Mouse (Mus musculus) 3T3-L1 (cell line): ENCODE results near the gene Tnni1.

Source experiments
- DNase-seq: peaks from one replicate; pipeline ENCODE4 v3.0.0-alpha.2; 2015; ENCODE audit warnings: low read depth, low spot score

The Tnni1 gene

GRCm38 (mm10) chr1:135844481-135844880 is 65.2 kb downstream of the Tnni1 start:
- peak; percentile 95 for DNase-seq

DNA sequence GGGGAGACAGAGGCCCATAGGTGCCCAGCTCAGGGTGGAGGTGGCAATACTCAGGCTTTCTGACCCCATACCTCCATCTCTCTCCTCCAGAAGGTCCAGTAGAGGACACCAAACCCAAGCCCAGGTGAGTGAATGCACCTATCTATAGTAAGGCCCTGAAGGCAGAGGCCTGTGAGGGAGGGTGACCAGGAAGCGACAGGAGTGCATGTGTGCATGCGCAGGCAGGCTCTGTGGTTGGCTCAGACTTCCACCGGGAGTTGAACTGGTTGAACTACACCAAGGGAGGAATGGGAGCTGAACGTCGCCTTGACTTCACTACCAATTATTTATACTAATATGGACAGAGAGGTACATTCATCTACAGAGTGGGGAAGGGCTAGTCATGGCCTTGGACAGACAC is 67.4 kb downstream of the Tnni1 start:
- DNase-seq = no peak

- DNase-seq = peak; percentile 91
Measured at GRCm38 (mm10) chr1:135847139-135847562, 67.9 kb downstream of the Tnni1 start.

- no peak for DNase-seq
Measured at GRCm38 (mm10) chr1:135847611-135848351, 68.5 kb downstream of the Tnni1 start.

DNA sequence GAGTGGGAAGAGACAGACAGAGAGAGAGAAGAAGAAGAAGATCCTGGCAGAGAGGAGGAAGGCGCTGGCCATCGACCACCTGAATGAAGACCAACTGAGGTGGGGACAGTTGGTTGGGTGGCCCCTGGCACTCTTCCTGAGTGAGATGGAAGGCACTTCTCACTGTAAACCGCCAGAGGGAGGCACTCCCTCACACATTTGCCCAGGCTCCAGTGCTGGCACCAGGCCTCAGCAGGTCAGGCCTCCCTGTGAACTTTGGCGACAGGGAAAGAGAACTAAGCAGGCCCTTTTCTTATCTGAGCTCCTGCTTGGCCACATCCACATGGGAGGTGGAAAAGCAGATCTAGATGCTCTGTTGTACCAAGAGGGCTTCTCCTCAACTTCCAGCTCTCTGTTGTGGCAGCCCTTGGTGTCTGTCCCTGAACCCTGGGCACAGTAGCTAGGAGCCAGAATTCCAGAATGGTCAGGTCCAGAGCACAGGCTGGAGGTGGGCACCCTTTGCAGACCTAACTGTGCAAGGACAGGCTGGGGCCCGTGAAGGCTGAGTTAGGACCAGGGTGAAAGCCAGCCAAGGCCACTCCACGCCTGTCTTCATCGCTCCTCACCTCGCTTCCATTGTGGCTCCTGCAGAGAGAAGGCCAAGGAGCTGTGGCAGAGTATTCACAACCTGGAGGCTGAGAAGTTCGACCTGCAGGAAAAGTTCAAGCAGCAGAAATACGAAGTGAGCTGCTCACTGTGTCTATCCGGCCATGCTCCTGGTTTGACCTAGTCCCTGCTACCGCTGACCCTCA is 71.7 kb downstream of the Tnni1 start:
- peak; percentile 80 for DNase-seq

DNA sequence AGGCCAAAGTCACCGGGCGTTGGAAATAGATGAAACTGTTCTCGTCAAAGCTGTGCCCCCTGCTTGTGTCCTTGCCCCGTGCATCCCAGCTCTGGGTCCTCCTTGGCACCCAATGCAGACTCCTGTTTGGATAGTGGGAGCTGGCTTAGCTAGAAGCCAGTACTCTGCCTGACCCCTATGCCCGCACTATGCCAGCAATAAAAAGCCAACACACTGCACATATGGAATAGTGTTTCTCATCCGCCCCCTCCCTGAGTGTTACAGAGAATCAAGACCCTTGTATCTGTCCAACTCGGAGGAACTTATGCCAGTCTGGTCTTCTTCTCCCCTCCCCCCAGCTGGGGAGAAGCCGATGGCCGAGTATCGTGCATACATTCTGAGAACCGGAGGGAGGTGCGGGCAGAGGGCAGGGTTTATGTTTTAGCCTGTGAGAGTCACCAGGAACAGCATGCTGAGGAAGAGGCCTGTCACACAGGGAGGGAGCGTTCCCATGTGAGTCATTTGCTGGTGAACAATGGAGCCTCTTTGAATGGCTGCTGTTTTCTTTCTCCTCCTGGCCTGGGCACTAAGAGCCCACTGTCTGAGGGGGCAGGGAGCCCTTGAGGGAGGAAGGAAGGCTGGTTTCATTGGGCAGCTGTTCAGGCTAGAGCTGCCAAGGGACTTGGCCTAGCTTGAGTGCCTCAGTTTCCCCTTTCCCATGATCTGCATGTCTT is 73.0 kb downstream of the Tnni1 start:
- DNase-seq = peak; percentile 85

- DNase-seq = no peak
Measured at GRCm38 (mm10) chr1:135853200-135853599, 74.0 kb downstream of the Tnni1 start.

DNA sequence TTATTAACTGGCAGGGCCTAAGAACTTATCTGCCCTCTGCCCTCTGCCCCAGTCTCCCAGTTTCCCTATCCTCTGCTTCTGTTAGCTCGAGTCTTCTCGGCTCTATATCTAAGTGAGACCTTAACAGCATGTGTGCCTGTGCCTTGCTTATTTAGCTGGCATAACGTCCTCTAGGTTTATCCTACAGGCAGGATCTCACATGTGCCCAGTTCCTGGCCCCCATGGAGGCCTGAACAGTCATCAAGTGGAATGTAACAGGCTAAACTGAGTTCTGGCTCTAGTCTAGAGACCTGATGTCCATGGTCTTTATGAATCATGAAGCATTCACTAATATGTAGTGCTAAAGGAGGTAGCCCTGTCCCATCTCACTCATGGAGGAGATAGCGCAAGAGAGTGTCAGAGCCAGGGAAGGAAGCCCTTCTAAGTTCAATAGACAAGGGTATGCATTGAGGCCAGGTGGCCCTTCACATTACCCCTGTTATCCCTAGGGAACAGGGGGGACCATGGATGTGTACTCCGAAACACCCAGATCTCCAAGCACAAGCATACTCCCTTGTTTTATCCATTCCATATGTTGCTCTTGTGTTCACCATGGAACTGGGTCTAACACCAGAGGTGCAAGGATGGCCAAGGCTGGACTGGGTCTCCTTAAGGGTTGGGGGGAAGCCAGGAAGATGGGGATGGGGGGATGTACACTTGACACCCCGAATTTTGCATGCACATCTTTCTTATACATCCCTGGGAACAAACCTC is 75.5 kb downstream of the Tnni1 start:
- DNase-seq = no peak

GRCm38 (mm10) chr1:135855344-135855687 is 76.1 kb downstream of the Tnni1 start:
- DNase-seq = no peak

GRCm38 (mm10) chr1:135856070-135856469 is 76.8 kb downstream of the Tnni1 start:
- DNase-seq = no peak

- DNase-seq = no peak
Measured at GRCm38 (mm10) chr1:135857137-135857775, 78.0 kb downstream of the Tnni1 start.

GRCm38 (mm10) chr1:135858533-135858932 is 79.3 kb downstream of the Tnni1 start:
- no peak for DNase-seq
